Mouse (Mus musculus) small intestine, adult 2 months (tissue): ENCODE results near the gene Ogfod2.

Experiments used
- CTCF ChIP-seq: fragments of 200-500 bp; IDR thresholded peaks from 2 replicates; pipeline ENCODE4 v1.5.1; 2012; ENCODE audit warnings: low read depth, mild to moderate bottlenecking, control low read depth, inconsistent platforms, low read length, moderate library complexity, mixed read lengths; ENCODE audit not compliant: insufficient replicate concordance, insufficient read length; ENCODE audit errors: extremely low read depth
- POLR2A ChIP-seq: fragments of 200-500 bp; IDR thresholded peaks from 2 replicates; pipeline ENCODE4 v1.6.1; 2012; ENCODE audit warnings: low read depth, mild to moderate bottlenecking, control low read depth, inconsistent platforms, low read length, moderate library complexity

- TF ChIP-seq POLR2A (no peak), CTCF (peak; percentile 26; the same call in 1 of the 2 replicates)
These were observed 50.5 kb downstream of the Ogfod2 start for GRCm38 (mm10) chr5:124162577-124162976.
